Mouse (Mus musculus): ENCODE measurements around the gene Gzme.
"Not testable (repeated sequence)": the region's sequence is repeated elsewhere in the genome, so short reads cannot be mapped to it uniquely, and the experiment has no call there.

DNA sequence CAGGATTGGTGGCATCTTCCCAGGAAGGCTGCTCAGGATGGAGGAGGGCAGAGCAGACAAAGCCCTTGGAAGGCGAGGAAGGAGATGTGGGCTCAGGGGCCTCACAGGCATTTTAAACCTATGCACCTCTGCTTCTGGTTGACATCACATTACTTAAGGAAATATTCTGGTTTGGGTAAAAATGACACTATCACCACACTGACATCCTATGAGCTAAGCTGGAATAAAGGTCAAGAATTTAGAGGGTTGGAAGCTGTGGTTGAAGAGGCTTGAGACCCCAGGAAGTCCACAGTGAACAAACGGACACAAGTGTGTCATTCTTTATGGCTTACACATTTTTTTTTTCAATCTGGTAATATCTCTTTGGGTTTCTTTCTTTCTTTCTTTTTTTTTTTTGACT lies 12.1 kb upstream of the Gzme start, which contains the start of gene Gzmd:
- not testable (repeated sequence) for TF ChIP-seq POLR2A (IDR thresholded peaks at IDR 0.05; ENCODE audit: low read depth, low read length); CTCF (IDR thresholded peaks at IDR 0.05; ENCODE audit: extremely low read depth, insufficient read depth, insufficient read length, insufficient replicate concordance)

All from spleen, adult 2 months (tissue).